Mouse (Mus musculus): Measurements from ENCODE around the gene Gm20532.

DNA sequence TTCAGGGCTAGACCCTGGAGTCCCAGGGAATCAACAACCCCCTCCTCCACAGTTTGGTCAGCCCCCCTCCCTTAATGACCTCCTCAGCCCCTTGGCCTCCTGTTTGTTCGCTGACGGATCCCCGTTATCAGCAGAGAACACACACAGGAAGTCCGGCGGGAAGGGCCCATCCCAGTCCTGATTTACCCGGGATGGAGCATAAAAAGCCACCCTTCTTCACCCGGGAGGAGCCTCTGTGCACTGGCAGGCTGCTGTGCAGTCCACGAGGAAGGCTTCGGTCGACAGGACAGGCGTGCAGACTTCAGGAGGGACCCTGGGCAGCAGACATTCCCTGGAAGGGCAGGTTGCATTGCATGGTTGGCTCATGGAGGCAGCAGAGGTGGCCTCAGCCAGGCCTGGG lies 2.8 kb upstream of the Gm20532 start:
- TF ChIP-seq EP300 (IDR thresholded peaks at IDR 0.05; ENCODE audit: low read depth) = no peak
- TF ChIP-seq CTCF (IDR thresholded peaks at IDR 0.05; ENCODE audit: low read depth) = no peak
